ENCODE assay signal across 18 mouse cellular contexts in the genomic region with DNA sequence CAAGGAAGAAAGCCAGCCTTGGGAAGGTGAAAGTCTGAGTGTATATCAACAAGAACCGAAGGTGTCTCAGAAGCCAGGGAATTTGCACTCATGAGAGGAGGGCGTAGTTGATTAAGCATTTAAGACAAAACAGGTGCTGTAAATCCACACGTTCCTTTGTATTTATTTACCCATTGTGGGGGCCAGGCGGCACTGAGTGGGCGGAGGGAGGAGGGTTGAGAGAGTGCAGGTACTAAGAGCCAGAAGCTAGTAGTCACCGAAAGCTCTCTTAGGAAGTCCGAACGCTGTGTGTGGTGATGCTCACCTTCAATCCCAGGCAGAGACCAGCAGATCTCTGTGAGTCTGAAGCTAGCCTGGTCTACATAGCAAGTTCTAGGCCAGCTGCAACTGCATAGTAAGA.
"Had no signal": no experiment of that assay in that cellular context is flagged by ENCODE, and none has a peak within 500 bp of the region (broad histone marks: within the 10 kb centered on the region; RNA-seq: fewer than 3 reads in every experiment).

No protein-coding gene starts in this region.

- H3K27ac ChIP-seq: liver, embryonic 13.5 days; liver, embryonic 15.5 days; macrophage; midbrain, embryonic 13.5 days; midbrain, embryonic 15.5 days; neural tube, embryonic 12.5 days had no signal

- H3K9ac ChIP-seq: liver, embryonic 13.5 days; liver, embryonic 15.5 days; lung, embryonic 14.5 days; midbrain, embryonic 13.5 days; midbrain, embryonic 15.5 days; neural tube, embryonic 12.5 days had no signal

- H3K4me1 ChIP-seq: megakaryocyte, embryonic 14.5 days; midbrain, embryonic 15.5 days; neural tube, embryonic 12.5 days had no signal

- H3K36me3 ChIP-seq: liver, embryonic 13.5 days; liver, embryonic 15.5 days; midbrain, embryonic 13.5 days; midbrain, embryonic 15.5 days; neural tube, embryonic 12.5 days had no signal

- H3K4me3 ChIP-seq: liver, embryonic 13.5 days; liver, embryonic 15.5 days; megakaryocyte, embryonic 14.5 days; midbrain, embryonic 13.5 days; midbrain, embryonic 15.5 days; neural tube, embryonic 12.5 days had no signal

- H3K4me2 ChIP-seq: liver, embryonic 11.5 days; liver, embryonic 13.5 days; liver, embryonic 15.5 days; lung, embryonic 14.5 days; midbrain, embryonic 11.5 days; midbrain, embryonic 13.5 days; midbrain, embryonic 15.5 days; neural tube, embryonic 12.5 days had no signal

- H3K27me3 ChIP-seq: liver, embryonic 13.5 days; liver, embryonic 15.5 days; megakaryocyte, embryonic 14.5 days; midbrain, embryonic 13.5 days; midbrain, embryonic 15.5 days; neural tube, embryonic 12.5 days had no signal

- DNase-seq: liver, embryonic 13.5 days; lung, embryonic 14.5 days; retina, postnatal 1 day; right cerebral cortex, adult 18-20 months; right cerebral cortex, postnatal 25 days; right cerebral cortex, postnatal 4 days; spleen, adult 18-20 months; thymus, adult 18-20 months; thymus, postnatal 14 days; thymus, postnatal 36 days had no signal

- H3K9me3 ChIP-seq: liver, embryonic 13.5 days; liver, embryonic 15.5 days; midbrain, embryonic 13.5 days; midbrain, embryonic 15.5 days; neural tube, embryonic 12.5 days had no signal

- ATAC-seq: midbrain, embryonic 13.5 days; midbrain, embryonic 15.5 days had no signal
